Mouse (Mus musculus) heart, postnatal 0 days (tissue): ENCODE measurements around the gene H13.

Experiments used
- CTCF ChIP-seq: IDR thresholded peaks from 2 replicates; pipeline ENCODE4 v1.5.1; 2016; ENCODE audit warnings: antibody characterized with exemption, control low read depth, low read depth
- EP300 ChIP-seq: IDR thresholded peaks from 2 replicates; pipeline ENCODE4 v1.6.1; 2016; ENCODE audit warnings: antibody characterized with exemption, low read depth

GRCm38 (mm10) chr2:152741153-152742041 is 72.1 kb downstream of the H13 start:
- TF ChIP-seq CTCF (no peak), EP300 (no peak)
